Mouse (Mus musculus) right cerebral cortex, postnatal 36 days (tissue): ENCODE measurements around the gene Gzmk.
"Not testable (repeated sequence)": the region's sequence is repeated elsewhere in the genome, so short reads cannot be mapped to it uniquely, and the experiment has no call there.

Experiments
- DNase-seq, 2 experiments: peaks; one replicate each; pipeline ENCODE4 v3.0.0; 2022; ENCODE audit warnings: low spot score in 2 of 2, mixed read lengths in 1 of 2

The Gzmk gene

DNA sequence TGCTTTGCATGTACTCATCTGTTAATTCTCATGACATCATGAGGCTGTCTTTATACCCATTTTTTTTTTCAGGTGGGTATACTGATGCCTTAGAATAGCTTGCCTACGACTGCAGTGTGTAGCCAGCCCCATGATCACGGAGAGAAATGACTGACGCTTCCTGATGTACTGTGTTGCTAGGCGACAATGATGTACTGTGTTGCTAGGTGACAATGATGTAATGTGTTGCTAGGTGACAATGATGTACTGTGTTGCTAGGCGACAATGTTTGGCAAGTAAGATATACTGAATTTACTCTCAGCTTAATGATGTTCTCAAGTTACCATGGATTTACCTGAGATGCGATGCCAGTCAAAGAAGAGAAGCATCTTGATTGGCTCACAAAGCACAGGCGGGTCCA lies at the start of gene Gzmk:
Gzmk (minus strand) TSS at position 98 of the 400 bp plus-strand sequence.
- DNase-seq, result peak; percentile 20 to 68

DNA sequence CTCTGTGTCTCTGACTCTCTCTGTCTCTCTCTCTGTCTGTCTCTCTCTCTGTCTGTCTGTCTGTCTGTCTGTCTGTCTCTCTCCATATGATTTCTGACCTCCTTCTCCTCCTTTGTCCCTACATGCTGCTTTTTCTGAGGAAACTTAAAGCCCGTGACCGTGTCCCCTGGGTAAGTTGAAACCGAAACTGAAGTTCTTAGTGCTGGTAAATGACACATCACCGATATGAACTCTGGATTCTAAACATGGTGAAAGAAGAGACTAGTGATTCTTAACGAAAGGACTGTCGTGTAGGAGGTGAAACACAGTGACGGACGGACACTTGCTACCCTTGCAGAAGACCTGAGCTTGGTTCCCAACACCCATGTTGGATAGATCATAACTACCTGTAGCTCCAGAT lies 45.5 kb upstream of the Gzmk start:
- no peak for DNase-seq

DNA sequence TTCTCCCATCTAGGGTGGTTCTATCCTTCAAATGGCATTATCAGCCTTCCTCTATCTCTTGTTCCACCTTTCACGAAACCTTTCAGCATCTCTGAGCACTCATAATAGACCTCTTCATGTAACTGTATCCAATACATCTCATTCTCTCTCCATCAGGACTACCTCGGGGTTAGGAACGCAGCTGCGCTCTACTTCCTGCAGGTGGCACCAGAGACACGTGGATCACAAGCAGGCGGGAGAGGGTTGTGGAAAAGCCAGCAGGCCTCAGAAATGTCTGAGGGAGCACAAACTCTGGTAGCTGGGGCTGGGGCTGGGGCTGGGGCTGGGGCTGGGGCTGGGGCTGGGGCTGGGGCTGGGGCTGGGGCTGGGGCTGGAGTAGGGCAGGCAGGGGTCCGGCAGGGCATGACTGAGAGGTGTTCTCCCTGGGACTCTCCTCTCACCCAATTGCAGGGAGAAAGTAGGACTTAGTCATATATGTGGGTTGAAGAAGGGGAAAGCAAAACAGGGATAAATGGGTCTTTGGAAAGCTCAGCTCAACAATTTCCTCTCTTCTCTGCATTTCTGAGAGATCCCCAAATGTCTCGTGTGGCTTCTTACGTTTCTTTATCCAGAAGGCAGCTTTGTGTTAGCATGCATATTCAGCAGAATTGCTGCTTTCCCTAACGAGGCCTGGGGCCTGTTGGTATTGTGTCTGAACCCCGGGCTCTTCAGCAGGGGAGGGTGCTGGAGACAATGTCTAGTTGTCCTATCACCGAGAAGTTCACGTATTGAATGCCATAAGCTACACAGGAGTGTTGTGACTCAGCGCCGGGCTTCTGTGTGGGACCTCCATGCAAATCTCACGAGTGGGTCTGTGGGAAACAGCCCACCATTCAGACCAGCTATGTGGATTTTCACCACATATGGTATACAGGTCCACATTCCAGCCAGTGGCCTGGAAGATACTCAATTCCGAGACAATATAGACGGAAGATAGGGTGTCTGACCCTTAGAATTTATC lies 44.4 kb upstream of the Gzmk start:
- peak; percentile 60 to 67 for DNase-seq

DNA sequence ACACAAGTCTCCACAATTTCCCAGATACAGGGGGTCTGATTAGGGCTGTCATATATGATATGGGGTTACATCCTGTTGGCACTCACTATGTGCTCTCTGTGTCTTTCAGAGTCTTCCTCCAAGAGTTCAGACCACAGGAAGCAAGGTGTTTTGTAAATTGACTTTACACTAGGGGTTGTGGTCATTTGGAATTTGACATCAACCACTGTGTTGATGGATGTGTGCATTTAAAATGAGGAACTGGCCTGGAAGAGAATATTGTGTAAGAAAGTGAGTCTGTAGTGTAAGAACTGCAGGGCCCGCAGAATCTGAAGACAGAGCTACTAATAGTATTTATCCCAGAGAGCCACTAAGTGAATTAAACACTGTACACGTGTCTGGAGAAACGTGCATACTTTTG lies 41.5 kb upstream of the Gzmk start:
- DNase-seq, result no peak

GRCm38 (mm10) chr13:113266495-113266951 lies 40.8 kb upstream of the Gzmk start:
- DNase-seq, result peak in 1 of 2 experiments; percentile 38

- no peak for DNase-seq
Measured at GRCm38 (mm10) chr13:113265257-113265656, 39.5 kb upstream of the Gzmk start.

DNA sequence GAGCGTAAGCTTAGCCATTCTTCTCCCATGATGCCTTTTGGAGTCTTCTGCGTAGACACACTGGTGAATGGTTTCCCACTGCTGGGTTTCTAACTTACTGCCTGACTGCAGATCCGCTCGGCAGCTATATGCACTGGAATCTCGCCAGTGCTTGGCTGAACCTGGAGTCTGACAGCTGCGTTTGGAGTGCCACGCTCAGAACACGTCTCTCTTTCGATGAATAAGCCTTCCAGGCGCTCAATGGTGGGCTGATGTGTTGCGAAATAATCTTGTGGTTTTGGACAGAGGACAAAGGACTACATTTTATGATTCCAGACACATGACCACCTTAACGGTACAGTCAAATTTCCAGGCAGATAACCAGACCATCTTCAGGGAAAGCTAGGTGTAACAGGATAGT lies 37.1 kb upstream of the Gzmk start:
- peak in 1 of 2 experiments; percentile 38 for DNase-seq

DNA sequence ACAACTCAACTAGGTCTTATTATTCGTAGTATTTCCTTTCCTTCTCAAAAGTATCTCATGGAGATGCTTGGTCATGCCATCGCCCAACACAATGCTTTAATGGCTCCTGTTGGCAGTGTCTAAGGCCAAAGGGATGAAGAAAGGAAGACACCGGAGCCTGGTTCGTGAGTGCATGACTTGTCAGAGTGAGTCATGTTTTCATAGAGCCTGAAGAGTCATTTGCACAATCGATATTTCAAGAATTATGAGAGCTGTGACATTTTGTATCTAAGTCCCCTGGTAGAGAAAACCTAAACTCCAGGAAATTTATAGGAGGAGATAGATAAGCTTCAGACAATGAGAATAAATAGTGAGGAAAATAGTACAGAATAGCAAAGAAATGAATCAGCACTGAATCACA lies 33.5 kb upstream of the Gzmk start:
- no peak for DNase-seq

- no peak for DNase-seq
Measured at GRCm38 (mm10) chr13:113257190-113257589, 31.5 kb upstream of the Gzmk start.

GRCm38 (mm10) chr13:113256766-113257165 lies 31.1 kb upstream of the Gzmk start:
- DNase-seq, result no peak

GRCm38 (mm10) chr13:113252580-113252979 lies 26.9 kb upstream of the Gzmk start:
- not testable (repeated sequence) for DNase-seq

GRCm38 (mm10) chr13:113245025-113245424 lies 19.3 kb upstream of the Gzmk start:
- no peak for DNase-seq

DNA sequence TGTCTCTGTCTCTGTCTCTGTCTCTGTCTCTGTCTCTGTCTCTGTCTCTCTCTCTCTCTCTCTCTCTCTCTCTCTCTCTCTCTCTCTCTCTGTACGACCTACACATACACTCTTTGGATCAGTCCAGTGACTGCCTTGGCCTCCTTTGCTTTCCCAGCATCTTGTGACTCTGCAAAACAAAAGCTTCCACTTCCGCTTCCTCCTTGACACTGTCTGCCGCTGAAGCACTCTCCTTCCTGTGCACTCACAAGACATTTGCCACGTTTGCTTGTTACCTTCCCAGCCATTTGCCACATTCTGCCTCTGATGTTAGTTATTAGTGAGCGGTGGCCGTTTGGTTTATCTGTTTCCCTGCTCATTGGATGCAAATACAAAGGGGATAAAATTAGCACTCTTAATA lies 16.4 kb upstream of the Gzmk start:
- DNase-seq, result no peak

DNA sequence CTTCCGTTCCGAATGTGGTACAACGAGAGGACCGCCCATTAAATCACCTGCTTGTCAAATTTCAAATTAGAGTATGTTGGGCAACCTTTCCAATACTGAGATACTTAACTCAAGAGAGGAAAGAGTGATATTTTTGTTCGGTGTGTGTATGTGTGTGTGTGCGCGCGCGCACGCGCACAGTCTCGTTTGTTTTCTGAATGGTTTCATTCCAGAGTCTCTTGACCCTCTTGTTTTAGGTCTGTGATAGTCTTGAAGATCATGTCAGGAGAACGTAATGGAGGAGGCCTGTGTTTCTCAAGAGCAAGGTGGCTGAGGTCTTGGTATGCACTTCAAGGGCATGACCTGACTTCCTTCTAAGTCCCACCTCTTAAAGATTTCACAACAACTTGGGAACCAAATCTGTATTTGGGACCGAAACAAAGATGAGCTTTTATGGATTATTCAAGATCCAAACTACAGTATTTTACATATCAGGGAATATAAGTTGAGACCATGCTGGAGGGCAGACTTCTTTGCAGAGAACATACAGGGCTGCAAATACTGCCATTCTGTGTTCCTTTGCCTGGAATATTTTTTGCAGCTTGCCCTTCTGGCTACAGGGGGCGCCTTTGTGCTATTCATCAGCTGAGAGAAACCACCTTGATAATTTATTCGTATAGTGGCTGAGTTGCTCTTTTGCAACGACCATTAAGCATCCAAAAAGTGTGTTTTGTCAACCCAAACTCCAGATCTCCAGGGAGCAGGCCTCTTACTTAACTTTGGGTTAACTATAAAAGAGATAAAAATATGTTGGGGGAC lies 2.2 kb upstream of the Gzmk start:
- no peak for DNase-seq

DNA sequence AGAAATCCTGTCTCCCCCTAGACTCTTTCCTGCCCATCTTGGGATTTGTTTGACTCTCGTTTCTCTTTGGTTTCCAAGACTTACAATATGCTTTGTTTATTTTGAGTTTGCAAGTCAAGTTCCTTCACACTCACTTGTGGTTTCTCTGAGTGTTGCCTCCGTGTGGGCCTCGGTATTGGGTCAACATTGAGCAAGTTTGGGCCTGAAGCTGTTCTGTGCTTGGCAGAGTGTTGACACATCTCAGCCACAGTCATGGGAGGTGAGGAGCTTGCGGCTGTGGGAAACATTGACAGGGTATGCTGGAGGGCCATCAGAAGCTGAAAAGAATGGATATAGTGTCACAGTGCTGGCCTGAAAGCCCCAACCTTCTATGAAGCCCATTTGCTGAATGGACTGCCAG lies 1.4 kb upstream of the Gzmk start:
- DNase-seq, result no peak

- peak; percentile 2 to 32 for DNase-seq
Measured at GRCm38 (mm10) chr13:113224105-113224504, 1.6 kb downstream of the Gzmk start.

GRCm38 (mm10) chr13:113221851-113222250 lies 3.9 kb downstream of the Gzmk start:
- DNase-seq, result no peak

DNA sequence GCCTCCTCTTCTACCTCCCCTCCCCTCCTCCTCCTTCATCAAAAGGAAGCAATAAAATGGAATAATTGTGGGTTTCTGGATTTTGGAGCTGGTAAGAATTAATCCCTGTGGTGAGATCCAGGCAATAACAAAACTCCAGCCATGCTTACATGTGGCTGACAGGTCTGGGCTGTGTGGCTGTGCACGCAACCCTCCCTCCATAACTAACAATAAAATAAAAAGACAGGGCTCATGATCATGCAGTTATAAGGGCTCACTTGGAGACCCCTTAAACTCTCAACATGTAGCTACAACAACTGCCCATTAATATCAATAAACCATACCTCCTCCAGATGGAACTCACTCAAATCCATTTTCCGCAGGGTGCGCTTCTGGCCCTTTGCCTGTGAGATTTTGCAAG lies 11.8 kb downstream of the Gzmk start:
- DNase-seq, result no peak

GRCm38 (mm10) chr13:113212401-113212800 lies 13.3 kb downstream of the Gzmk start:
- no peak for DNase-seq

DNA sequence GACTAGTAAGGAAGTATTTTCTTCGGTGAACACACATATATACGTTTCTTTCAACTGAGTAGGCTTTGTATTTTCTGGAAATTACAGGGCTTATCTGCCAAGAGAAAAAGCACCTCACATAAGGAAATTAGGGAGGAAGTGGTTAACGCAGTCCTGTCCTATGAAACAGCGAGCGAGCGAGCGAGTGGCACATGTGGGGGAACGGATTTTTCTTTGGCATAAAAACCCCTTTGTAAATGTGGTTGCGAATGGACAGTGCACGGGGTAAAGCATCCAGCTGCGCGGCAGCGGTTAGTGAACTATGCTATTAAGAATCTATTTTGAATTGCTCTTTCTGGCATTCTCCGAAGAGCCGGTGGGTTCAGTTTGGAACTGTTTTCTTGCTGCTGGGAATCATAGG lies 14.4 kb downstream of the Gzmk start:
- no peak for DNase-seq

GRCm38 (mm10) chr13:113209624-113210023 lies 16.1 kb downstream of the Gzmk start, which contains the start of gene Esm1:
Gene Esm1 (plus strand): TSS chr13:113209659.
- no peak for DNase-seq

- DNase-seq, result no peak
Measured at GRCm38 (mm10) chr13:113205346-113205745, 20.4 kb downstream of the Gzmk start.
